Mouse (Mus musculus) kidney, postnatal 4 days (tissue): ENCODE data around the gene Gm4353.
"Not testable (repeated sequence)": the region's sequence is repeated elsewhere in the genome, so short reads cannot be mapped to it uniquely, and the experiment has no call there.

Experiments
- DNase-seq, 2 experiments: peaks; one replicate each; pipeline ENCODE4 v3.0.0; 2021; ENCODE audit warnings: mixed read lengths in 2 of 2

Gm4353 gene

GRCm38 (mm10) chr7:116084366-116084765 lies at the start of gene Gm4353:
TSS of gene Gm4353 (minus strand) at chr7:116084635.
- DNase-seq: not testable (repeated sequence)

- peak; percentile 86 to 88 for DNase-seq
Measured at GRCm38 (mm10) chr7:116132078-116132477, 47.6 kb upstream of the Gm4353 start.

DNA sequence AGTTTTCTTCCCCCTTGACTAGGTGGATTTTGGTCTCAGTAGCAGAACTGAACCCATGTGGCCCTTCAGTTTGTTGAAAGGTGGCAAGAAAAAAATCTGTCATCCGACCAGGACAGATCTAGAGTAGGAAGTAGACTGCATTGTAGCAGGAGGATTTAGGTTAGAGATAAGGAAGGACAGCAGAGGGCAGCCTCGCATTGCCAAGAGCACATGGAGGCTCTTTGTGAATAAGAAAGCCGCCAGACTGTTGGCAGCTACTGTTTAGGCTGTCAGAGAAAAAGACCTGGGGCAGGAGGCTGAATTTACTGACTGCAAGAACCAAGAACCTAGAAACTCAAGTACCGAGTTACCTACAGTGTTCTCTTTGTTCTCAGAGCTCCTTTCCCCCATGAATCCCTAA lies 47.0 kb upstream of the Gm4353 start:
- peak; percentile 30 to 32 for DNase-seq

- no peak for DNase-seq
Measured at GRCm38 (mm10) chr7:116129374-116129773, 44.9 kb upstream of the Gm4353 start.

GRCm38 (mm10) chr7:116128286-116128685 lies 43.9 kb upstream of the Gm4353 start:
- no peak for DNase-seq

DNA sequence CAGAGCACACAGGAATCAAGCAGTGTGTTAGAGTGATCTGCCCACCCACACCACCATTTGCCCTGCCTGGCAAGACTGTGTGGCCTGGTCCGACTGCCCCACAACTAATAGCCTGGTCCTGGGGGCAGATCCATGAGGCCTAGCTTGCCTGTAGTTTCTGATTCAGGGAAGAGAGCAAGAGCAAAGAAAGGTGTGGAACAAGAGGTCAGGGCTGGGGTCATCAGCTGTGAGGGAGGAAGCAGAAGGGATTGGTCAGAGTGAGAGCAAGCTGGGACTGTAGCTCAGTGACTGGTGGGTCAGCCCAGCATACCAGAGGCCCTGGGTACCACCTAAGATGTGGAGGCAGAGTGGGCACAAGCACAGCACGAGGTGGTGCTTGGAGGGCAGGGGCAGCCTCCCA lies 42.6 kb upstream of the Gm4353 start:
- no peak for DNase-seq

- no peak for DNase-seq
Measured at GRCm38 (mm10) chr7:116125671-116126070, 41.2 kb upstream of the Gm4353 start.

DNA sequence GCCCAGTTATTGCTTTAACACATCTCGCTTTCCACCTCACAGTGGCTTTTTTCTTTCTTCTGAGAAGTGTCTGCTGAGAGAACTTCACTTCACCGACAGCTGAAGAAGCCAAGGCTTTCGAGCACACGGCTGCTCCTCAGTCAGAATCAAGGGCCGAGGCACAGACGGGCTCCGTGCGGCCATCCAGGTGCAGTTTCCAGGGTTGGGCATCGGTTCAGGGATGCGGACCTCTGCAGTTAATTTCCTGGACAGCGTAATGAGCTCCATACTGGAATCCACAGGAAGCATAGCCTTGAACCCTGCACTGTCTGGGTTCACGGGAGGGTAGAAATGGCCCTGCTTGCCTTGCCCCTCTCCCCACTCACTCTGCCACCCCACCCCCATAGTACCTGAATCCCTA lies 39.6 kb upstream of the Gm4353 start:
- no peak for DNase-seq

DNA sequence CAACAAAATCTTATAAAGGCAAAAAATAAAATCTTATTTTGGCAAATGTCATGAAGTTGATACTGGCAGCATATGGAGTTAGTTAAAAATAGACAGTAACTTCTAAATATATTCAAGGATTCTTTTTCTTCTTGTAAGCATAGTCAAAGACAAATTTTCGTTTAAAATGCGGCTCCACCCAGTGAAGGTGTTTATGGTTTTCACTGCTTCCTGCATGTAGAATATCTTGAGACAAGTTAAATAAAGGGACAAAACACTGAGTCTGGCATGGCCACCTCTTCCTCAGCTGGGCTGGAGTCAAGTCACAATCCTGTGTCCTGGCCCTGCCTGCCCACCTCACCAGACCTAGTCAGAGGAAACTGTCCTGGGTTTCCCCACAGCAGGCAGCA lies 39.2 kb upstream of the Gm4353 start:
- no peak for DNase-seq

DNA sequence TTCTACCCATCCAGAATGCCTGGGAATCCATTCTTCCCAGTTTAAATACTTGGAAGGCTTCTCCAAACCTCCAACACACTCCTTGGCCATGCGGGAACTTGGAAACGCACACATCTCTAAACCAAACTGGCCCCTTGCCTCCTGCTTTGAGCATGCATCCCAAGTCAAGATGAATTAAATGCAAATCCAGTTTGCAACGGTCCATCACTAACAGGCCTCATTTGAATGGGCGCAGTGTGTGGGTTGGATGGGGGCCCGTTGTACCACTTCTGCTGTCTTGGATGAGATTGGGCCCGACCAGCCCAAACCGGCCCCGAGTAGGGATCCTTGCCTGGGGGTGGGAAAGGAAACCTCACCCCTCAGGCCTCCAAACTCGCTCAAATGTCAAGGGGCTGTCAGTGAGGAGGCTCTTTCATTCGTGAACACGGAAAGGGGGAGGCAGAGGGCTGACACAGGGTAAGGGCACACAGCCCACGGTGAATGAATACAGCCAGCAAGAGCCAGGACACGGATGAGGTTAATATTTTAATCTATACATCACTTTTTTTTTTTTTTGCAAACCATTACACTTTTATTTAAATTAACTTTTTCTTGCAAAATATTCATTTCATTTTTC lies 38.7 kb upstream of the Gm4353 start:
- no peak for DNase-seq

- no peak for DNase-seq
Measured at GRCm38 (mm10) chr7:116121202-116121601, 36.8 kb upstream of the Gm4353 start.

DNA sequence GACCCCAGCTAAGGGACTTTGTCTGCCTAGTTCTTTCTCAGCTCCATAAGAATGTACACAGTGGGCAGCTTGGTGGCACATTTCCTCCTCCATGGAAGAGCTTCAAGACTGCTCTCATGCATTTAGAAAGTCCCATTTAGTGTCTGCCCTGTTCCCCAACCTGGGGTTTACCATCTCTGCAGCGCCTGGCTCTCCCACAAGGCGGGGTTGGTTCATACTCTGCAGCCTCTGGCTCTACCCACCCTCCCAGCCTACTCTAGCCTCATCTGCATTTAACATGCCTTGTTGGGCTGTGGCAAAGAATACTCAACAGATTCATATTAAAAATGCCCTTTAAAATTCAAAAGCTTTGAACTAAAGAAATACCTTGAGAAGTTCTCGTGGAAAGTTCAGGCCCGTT lies 36.3 kb upstream of the Gm4353 start:
- no peak for DNase-seq

- no peak for DNase-seq
Measured at GRCm38 (mm10) chr7:116119306-116119857, 34.9 kb upstream of the Gm4353 start.

- DNase-seq: no peak
Measured at GRCm38 (mm10) chr7:116115991-116116390, 31.6 kb upstream of the Gm4353 start.

GRCm38 (mm10) chr7:116115216-116115930 lies 30.9 kb upstream of the Gm4353 start:
- no peak for DNase-seq

GRCm38 (mm10) chr7:116111546-116111945 lies 27.1 kb upstream of the Gm4353 start:
- DNase-seq: no peak

DNA sequence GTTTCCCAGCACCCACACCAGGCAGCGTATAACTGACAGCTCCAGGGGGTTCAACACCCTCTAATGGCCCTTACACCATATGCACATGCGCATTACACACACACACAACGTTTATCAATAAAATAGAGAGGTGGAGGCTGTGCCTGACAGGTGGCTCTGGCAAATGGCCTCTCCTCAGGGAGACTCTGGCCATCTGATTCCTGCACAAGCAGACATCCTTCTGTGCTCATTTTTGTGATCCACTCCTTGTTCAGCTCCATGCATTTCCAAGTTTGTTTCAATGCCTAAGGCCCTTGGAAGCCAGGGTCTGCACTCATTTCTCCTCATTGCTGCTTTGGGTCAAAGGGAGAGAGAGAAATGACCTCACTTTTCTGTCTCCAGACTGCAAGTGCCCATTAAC lies 26.2 kb upstream of the Gm4353 start:
- DNase-seq: no peak

GRCm38 (mm10) chr7:116103091-116103490 lies 18.7 kb upstream of the Gm4353 start:
- no peak for DNase-seq

GRCm38 (mm10) chr7:116099952-116100528 lies 15.6 kb upstream of the Gm4353 start:
- DNase-seq: no peak

GRCm38 (mm10) chr7:116093466-116093850 lies 9.0 kb upstream of the Gm4353 start:
- DNase-seq: no peak

DNA sequence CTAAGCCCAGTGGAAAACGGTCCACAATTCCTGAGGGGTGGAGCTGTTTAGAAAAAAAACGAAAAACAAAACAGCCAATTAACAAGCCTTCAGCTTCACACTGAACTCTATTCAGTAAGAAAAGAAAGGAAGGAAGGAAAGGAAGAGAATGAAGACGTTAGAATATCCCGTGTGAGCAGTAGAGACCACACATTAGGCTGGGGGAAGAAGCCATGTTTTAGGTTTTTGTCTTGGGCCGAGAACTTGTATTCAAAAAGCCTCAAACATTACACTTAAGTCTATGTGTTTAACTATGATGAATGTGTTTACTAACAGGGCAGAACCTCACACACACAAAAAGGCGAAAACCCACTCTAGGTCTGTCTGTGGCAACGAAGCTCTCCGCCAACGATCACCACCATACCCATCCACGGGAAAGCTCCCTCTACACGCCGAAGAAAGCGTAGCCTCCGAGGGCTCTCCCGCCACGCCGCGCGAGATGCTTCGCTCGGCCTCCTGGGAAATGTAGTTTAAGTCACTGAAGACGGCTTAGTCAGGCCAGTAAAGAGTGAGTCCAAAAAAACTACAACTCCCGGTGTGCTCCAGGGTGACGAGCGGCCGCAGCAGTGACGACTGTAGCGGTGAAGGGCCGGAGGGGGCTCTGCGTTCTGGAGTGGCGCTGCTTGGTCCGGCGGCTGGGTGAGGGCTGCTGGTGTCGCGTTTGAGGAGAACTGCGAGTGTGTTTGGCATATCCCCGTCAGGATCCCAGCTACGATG lies 8.5 kb upstream of the Gm4353 start:
- peak; percentile 92 to 95 for DNase-seq

DNA sequence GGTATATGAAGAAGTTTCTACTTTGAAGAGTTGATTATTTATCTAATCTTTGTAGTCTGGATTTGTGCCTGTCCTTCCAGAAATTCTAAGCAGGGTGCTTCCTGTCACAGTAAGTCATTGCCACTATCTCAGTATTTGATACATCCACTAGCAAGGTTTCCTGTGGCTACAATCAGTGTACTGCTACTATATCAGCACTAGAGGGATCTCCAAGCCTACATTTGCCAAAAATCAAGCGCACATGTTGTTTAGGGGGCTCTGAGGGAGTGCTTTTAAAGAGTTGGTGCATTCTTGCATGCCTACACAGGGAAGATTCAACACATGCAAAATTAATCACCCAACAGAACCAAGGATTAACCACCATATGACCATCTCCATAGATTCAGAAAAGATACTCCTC lies 23.7 kb downstream of the Gm4353 start:
- no peak for DNase-seq

DNA sequence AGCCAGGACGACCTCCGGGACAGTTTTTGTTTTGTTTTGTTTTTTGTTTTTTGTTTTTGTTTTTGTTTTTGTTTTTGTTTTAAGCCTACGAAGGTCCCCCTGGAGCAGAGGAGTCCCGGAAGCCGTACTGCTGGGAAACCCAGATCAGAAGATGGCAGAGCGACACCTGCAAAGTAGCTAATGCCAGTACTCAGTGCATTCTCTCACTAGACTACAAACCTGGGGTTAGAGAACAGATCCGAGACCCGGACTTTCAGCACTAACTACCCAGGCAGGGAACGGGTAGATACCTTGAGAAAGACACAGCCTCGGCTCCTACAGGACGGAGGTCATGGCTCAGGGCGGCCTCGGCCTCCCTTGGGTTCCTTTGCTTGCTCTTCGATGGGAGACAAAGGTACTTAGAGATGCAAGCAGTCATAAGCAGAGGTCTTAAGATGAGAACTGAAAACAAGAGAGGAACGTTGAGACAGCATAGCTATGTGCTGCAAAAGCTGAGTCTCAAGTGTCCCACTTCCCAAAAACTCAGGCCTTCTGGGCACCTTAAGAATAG lies 43.9 kb downstream of the Gm4353 start:
- no peak for DNase-seq
